Mouse (Mus musculus): ENCODE data around the gene Slc7a11.

DNA sequence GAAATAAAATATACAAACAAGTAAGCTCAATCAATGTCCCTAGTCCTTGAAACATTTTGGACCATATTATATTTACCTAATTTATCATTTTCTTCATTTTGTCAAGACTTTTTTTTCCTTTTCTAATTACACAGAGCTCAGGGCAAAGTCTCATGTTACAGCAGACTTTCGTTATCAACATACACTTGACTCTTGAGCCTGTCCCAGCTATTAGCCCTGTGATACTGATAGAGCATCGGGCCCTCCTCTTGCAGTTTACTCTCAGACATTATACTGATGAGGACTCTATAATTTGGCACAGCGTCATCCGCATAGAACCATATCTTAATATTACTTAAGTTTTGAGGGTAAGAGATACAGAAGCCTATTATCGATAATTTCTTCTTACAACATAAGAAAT lies 311.2 kb downstream of the Slc7a11 start:
- TF ChIP-seq GATA1 (IDR thresholded peaks at IDR 0.05; ENCODE audit: borderline replicate concordance, low read length) (no peak), FLI1 (IDR thresholded peaks at IDR 0.05; ENCODE audit: low read length) (no peak)

Data from megakaryocyte, embryonic 14.5 days (primary cell).